Mouse (Mus musculus) right cerebral cortex, postnatal 36 days (tissue): ENCODE measurements at regions not wholly inside any gene's neighbourhood (a gene's known extent, or its start where the extent isn't known, plus 50 kb on each side); places are given as distances from the start of the nearest gene placed in this dataset.

Source experiments
- DNase-seq, 2 experiments: peaks; one replicate each; pipeline ENCODE4 v3.0.0; 2022; ENCODE audit warnings: low spot score in 2 of 2, mixed read lengths in 1 of 2

GRCm38 (mm10) chr5:119058231-119058851 lies 497.9 kb downstream of the Med13l start:
- no peak for DNase-seq

DNA sequence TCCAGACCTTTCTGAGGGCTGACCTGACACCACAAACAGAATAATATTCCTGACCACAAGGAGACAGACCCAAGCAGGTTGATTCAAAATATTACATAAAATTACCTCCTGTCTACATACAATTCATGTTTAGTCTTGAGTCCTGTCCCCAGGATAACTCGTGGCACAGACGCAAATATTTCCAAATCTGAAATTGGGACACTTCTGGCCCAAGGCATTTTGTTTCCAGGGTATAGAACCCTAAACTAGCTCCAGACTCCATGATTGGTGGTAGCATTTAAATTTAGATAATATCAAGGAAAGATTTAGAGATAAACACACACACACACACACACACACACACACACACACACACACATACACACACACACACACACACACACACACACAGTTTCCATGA lies 498.7 kb downstream of the Med13l start:
- DNase-seq: no peak

GRCm38 (mm10) chr5:119060886-119061285 lies 500.4 kb downstream of the Med13l start:
- DNase-seq: no peak

DNA sequence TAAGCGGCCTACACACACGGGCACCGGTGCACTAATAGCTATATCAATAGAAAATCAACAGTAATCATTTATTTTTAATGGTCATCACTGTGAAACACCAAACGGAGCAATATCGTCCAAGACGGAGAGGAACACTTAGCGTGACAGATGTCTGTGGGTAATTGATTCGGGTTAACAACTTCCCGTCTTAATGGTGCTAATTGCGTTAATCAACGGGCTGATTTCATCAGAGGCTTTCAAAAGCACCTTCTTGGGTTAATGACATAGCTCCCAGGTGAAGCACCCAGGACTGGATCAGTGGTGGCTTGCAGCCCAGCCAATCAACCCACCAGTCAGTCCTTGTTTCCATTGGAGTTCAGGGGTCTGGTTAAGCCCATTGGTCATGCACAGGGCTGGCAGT lies 502.0 kb downstream of the Med13l start:
- DNase-seq: no peak

- DNase-seq: no peak
Observed at GRCm38 (mm10) chr5:119066666-119067065, 506.2 kb downstream of the Med13l start.

- no peak for DNase-seq
Observed at GRCm38 (mm10) chr5:119069765-119070333, 509.4 kb downstream of the Med13l start.

GRCm38 (mm10) chr5:119072712-119073111 lies 512.2 kb downstream of the Med13l start:
- DNase-seq: no peak

- no peak for DNase-seq
Observed at GRCm38 (mm10) chr5:119080747-119081146, 520.3 kb downstream of the Med13l start.

GRCm38 (mm10) chr5:119082895-119083294 lies 522.4 kb downstream of the Med13l start:
- DNase-seq: no peak

- no peak for DNase-seq
Observed at GRCm38 (mm10) chr5:119097576-119098193, 537.2 kb downstream of the Med13l start.

- no peak for DNase-seq
Observed at GRCm38 (mm10) chr5:119099817-119100216, 539.3 kb downstream of the Med13l start.

DNA sequence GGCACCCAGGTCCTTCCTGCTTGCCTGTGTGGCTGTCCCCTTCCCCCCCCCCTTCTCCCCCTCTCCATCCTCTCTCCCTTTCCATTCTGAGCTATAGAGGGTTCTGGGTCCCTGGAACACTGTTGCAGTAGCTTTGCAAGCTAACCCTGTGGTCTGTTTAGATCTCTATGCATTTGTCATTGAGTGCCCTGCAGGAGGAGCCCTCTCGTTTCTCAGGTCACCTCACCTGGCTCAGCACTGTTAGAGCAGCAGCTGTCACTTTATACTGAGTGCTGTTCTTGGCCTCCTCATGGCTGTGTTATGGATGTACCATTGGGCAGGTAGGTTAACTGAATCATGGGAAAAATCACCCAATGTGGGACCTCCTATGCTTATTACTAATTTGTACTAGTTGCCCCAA lies 543.0 kb downstream of the Med13l start:
- DNase-seq: no peak

- DNase-seq: no peak
Observed at GRCm38 (mm10) chr5:119107898-119108297, 547.4 kb downstream of the Med13l start.

- DNase-seq: no peak
Observed at GRCm38 (mm10) chr5:119109501-119109900, 549.0 kb downstream of the Med13l start.

DNA sequence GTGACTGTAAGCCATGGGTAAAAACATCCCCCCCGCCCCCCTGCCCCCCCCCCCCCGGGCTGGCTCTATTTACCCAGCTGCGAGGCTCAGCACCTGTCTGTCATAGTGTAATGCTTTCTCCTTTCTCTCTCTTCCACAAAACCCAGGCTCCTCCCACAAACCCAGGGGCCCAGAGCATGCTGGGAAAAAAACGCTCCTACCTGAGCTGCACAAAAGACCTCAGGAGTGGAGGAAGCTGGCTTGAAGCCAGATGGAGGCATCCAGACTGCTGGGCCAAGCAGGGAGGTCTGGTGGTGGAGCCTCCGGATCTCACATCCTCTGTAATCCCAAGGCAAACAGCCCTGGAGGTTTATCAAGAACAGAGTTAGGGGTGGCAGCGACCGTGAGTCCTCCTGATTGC lies 553.6 kb downstream of the Med13l start:
- DNase-seq: no peak

DNA sequence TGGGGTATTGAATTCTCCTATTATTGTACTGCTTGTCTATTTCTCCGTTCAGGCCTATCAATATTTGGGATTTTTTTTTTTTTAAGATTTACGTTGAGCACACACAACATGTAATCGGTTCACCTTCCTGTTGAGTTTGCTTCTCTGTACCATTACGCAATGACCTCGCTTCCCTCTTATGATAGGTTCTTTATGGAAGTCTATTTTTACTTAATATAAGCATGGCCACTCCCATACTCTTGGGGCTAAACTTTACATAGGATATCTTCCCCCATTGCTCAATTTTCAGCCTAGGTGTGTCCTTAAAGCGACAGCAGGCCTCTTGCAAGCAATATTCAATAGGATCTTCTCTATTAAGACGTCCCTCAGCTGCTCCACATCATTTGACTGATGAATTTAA lies 544.7 kb upstream of the Tbx3 start:
- DNase-seq: no peak

DNA sequence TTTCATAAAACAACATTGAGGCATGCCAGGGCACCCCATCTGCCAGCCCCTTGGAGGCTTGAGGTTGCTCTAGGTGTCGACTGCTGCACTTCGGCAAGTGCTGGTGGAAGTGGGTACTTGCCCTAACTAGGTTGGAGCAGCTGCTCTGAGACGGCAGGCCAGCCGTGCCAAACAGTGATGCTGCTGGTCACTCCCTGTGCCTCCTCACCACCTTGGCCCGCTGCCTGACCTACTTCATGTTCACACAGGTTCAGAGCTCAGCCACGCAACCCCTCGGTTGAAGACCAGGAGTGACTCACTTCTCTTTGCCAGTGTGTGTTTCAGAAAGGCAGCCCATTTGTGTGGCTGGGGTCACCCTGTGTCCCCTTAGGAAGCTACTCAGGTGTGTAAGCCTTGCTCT lies 540.3 kb upstream of the Tbx3 start:
- no peak for DNase-seq

- DNase-seq: no peak
Observed at GRCm38 (mm10) chr5:119131461-119131860, 539.0 kb upstream of the Tbx3 start.

GRCm38 (mm10) chr5:119133378-119133777 lies 537.1 kb upstream of the Tbx3 start:
- no peak for DNase-seq

- DNase-seq: no peak
Observed at GRCm38 (mm10) chr5:119136916-119137315, 533.6 kb upstream of the Tbx3 start.

DNA sequence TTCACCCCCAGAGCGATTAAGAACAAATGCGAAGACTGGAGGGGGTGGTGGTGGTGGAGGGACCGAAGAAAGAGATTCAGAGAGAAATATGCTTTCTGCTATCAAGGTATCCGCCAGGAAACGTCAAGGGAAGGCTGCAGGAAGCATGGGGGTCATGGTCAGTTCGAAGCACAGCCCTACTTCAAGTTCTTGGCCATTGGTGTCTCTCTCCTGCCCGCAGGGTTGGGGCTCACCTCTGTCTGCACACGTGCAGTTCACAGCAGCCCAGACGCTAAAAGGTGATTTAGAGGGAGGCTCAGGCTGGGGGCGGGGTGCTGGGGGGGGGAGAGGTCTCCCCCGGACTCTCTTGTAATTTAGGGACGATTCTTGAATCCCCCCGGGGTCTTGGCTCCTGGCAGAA lies 533.1 kb upstream of the Tbx3 start:
- DNase-seq: no peak

GRCm38 (mm10) chr5:119137821-119138221 lies 532.6 kb upstream of the Tbx3 start:
- no peak for DNase-seq

- no peak for DNase-seq
Observed at GRCm38 (mm10) chr5:119138293-119138692, 532.2 kb upstream of the Tbx3 start.
